Mouse (Mus musculus): ENCODE measurements at regions not wholly inside any gene's neighbourhood (a gene's known extent, or its start where the extent isn't known, plus 50 kb on each side); places are given as distances from the start of the nearest gene placed in this dataset.
A peak's percentile ranks its signal among the peaks of the same experiment; 100 is the strongest.
"Not testable (repeated sequence)": the region's sequence is repeated elsewhere in the genome, so short reads cannot be mapped to it uniquely, and the experiment has no call there.

GRCm38 (mm10) chrX:89008166-89008565 is 401.3 kb downstream of the Pet2 start:
- H3K9me3 ChIP-seq (replicated peaks; ENCODE audit: control insufficient read depth, insufficient read depth, low read length, poor library complexity, severe bottlenecking); H3K4me1 ChIP-seq (ENCODE audit: control insufficient read depth, insufficient read depth, low read length); H3K27me3 ChIP-seq (ENCODE audit: control insufficient read depth, insufficient read depth, low read length, poor library complexity, severe bottlenecking); H3K9ac ChIP-seq (ENCODE audit: low read depth, poor library complexity, severe bottlenecking); H3K36me3 ChIP-seq (ENCODE audit: control insufficient read depth, insufficient read depth, low read length, poor library complexity, severe bottlenecking); H3K4me3 ChIP-seq (ENCODE audit: low read depth, low read length): not testable (repeated sequence)
- peak overlapping the region; percentile 81 for H3K27ac ChIP-seq (ENCODE audit: insufficient read depth, low read length)
- peak; percentile 63; the same call in 1 of the 2 replicates for TF ChIP-seq EP300 (IDR thresholded peaks at IDR 0.05; ENCODE audit: insufficient read depth, low read depth, low read length)
